Mouse (Mus musculus) layer of hippocampus, adult 8-10 months (tissue): Measurements from ENCODE around the gene Ndufs6. TPM values are rescaled to one million over a fixed set of nuclear protein-coding genes. Genes with fewer than 3 reads are reported as not detected.

Experiments
- DNase-seq, 2 experiments: peaks; one replicate each; pipeline ENCODE4 v3.0.0; 2022; ENCODE audit warnings: low spot score in 2 of 2
- total RNA-seq, 4 experiments: library from RNA; stranded (reverse); gene quantifications; 2 replicates each; pipeline ENCODE4 v1.2.4; 2022

Gene Ndufs6
- total RNA-seq, 4 experiments from 2014 or later: 155 to 181 (median 165) TPM

DNA sequence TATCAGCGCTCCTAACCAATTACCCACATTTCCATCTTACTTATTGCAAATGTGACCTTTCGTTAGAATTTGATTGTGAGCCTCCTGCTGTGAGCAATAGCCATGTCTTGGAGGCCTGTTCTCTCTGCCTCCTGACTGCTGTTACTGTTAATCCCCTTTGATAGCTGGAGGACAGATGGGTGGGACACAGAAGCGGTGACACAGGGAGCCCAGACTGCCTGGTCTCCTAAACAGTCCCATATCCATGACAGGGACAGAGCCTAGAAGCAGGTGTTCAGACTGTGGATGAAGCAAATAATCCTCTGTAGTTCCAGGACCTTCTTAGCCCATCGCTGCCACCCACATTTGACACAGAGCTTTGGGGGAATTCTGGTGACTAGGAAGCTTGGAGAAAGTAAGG lies 21.9 kb downstream of the Ndufs6 start:
- DNase-seq: no peak

DNA sequence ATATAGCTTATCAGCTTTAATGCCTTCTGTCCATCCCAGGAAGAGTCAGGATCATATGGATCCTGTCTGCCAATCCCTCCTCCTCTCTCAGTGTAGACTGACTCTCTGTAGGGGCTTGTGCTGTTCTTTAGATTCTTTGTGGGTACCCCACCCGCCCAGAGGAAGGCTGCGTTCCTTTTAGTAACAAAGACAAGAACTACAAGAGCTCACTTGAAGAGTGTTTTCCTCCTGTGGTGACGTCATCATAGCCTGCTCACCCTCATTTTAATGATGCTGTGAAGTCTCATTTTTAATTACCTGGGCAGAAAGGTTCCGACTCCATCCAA lies 22.3 kb downstream of the Ndufs6 start:
- no peak for DNase-seq

DNA sequence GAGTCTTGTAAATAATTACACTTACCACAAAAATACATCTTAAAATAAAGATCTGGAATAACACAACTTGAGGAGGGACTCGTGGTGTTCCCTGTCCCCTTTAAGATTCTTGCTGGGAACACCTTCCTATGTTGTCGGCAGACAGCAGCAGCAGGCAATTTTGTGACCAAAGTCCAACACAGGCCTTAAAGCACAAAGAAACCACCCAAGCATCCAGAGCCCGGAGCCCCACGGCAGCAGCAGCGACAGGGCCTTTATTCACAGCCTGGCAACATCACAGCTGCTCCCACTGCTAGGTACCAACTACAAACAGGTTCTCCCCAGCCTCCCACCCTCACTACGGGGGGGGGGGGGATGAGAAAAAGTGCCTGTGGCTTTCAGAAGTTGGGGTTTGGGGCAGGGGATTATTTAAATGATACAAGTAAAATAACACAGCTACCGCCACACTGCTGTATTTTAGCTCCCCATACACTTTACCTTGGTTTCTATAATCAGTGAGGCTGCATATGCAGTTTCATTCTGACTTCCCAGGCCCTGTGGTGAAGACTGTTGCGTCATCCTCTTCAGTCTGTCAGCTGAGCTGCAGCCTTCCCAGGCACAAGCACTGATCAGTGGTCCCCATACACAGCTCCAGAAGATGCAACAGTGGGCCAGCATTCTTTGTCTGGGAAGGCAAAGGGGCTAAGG lies 22.8 kb downstream of the Ndufs6 start:
- no peak for DNase-seq

DNA sequence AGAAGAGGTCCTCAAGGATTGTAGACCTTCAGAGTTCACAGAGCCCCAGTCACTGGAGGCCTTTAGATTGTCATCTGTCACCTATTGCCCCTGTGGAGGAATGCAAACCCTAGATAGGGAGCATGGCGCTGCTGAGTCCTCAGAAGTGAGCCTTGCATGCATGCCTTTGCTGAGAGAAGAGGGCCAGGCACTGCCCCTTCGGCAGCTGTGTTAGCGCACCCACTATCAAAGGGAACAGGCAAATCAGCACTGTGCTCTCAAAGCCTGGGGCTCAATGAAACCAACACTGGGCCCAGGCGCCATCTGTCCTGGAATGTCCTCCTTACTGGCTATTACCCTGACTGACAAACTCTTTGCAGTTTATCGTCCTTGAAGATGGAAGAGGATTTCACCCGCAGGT lies 23.6 kb downstream of the Ndufs6 start:
- DNase-seq: no peak

DNA sequence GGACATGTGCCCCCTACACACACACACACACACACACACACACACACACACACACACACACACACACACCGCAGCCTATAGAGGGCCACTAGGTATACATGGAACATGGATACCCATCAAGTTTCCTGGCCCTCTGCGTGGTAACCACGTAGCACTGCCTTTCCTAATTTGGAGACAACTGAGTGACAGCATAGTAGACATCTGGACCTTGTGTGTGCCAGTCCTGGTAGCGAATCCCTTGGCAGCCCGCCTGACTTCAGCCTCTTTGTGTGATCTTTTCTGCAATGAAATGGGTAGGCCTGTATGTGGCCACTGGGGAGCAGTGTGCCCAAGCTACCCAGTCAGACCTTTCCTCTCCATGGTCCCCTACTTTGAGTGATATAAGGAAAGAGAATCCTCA lies 29.0 kb downstream of the Ndufs6 start:
- no peak for DNase-seq

DNA sequence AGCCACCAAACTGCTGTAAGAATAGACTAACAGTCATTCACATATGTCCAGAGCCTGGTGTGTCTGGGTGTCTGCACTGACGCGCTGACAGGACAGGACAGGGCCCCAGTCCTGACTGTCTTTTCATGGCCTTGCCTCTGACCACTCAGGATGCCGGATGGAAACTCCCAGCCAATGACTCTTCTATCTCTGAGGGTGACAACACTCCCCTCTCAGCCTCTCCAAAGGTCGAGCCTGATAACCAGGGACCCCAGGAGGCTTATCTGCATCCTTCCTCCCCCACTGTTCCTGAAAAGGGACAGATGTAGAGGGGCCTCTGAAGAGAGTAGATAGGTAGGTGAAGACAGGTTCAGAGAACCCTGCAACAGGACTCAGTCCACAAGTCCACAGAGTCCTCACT lies 29.6 kb downstream of the Ndufs6 start:
- no peak for DNase-seq

DNA sequence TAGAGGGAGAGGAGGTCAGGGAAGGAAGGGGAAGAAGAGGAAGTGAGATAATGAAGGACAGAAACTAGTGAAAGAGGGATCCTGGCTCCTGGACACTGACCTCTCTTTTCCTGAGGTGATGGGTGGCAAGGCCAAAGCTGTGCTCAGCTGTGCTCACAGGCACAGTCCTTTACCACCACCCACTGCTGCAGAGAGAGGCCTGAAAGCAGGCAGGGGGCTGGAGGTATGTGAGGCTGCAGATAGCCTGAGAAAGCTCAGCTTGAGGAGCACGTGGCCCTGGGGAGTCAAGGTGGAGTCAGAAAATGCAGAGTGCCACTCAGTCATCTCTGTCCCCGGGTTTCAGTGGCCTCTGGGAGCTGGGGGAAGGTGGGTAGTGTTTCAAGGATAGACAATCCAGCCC lies 37.2 kb downstream of the Ndufs6 start:
- DNase-seq: no peak

DNA sequence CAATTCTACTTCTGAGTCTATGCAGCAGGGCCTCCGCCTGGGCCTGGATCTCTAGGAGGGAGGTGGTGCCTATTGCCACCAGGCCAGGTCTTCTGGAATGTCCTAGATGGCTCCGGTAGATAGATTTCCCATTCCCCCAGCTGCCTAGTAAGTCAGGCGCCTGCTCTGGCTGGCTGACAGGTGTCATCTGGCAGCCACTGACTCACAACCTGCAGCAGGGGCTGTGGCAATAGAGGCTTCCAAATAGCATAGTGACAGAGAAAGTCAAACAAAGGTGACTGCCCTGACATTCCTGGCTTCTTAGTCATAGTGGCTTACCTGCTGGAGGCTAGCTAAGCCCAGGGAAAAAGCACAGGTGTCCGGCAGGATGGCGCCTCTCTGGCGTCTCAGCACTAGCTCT lies 38.1 kb downstream of the Ndufs6 start:
- DNase-seq: no peak

DNA sequence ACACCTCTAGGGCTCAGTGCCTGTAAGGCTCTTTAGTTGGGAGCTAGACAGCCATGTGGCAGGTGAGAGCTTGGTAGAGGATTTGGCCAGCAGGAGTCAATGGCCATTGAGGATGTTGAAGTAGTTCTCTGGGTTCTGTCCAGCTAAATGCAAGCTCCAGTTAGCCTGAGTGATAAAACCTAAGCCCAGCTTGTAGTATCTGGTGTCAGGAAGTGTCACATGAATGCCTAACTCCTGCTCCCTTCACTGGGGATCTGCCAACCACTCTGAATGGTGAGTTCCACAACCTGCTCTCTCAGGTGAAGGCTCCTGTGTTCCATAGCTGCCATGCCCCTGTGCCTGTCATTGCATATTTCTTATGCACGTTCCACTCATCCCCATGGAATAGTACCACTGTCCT lies 44.8 kb downstream of the Ndufs6 start:
- no peak for DNase-seq

DNA sequence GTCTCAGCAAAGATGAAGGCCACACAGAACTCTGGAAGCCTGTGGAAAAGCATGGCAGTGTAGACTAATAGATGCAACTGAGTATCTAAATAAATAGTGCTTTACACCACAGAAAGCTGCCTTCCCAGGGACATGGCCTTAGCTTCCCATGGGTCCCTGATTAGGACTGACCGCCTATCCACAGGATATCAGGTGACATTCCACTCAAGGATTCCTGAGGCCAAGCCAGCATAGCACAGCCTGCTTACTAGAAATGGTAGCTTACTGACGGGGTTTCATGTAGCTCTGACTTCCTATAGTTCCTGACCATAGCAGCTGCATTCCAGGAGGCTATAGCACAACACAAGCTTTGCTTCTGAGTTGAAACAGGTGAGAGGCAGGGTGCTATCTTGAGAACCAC lies 45.9 kb downstream of the Ndufs6 start:
- DNase-seq: no peak

DNA sequence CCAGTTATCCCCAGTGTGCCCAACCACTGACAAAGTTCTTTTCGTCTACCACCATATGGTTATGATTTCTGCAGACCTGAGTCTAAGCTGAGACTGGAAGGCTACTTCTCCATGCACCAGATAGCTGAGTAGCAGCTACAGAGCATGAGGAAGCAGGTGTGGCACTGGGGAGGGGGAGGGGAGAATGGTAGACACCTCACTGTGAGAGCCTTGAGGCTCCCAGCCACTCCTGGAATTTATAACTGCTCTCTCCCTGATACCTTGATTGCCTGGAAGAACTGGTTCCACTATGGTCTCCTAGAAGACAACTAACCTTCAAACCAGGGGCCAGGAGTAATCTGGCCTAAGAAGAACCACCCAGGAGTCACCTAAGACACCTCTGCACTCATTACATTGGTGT lies 49.1 kb downstream of the Ndufs6 start:
- no peak for DNase-seq

DNA sequence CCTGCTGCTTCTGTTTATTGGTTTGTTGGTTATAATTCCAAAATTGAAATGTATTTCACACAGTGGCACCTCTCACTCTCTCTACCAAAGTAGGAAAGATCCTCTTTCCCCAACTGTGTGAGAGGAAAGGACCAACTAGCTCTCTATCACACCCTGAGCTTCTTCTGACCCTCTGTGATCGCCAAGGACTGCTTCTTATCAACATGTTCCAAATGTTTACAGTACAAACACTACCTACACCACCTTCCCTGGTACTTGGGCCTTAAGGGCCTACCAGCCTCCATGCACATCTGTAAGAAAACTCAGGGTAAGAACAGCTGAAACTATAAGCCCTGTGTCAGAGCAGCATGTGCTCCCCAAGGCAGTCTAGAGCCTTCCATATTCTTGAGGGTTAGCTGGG lies 50.5 kb downstream of the Ndufs6 start:
- no peak for DNase-seq

DNA sequence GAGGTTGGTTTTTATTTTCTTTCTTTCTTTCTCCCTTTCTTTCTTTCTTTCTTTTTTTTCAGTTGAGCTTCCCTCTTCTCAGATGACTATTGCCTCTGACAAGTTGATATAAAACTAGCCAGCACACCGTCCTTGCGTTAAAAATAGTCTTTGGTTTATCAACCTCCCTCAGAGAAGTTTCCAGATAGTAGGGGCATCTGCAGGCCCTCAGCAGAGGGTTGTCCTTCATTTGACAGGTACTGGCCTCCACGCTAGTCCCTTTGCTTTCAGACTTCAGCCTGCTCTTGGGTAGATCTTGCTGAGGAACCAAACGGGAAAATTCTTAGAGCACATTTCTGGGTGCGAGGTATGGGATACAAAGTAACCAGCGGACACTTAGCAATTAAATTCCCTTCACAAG lies 51.0 kb downstream of the Ndufs6 start:
- no peak for DNase-seq

DNA sequence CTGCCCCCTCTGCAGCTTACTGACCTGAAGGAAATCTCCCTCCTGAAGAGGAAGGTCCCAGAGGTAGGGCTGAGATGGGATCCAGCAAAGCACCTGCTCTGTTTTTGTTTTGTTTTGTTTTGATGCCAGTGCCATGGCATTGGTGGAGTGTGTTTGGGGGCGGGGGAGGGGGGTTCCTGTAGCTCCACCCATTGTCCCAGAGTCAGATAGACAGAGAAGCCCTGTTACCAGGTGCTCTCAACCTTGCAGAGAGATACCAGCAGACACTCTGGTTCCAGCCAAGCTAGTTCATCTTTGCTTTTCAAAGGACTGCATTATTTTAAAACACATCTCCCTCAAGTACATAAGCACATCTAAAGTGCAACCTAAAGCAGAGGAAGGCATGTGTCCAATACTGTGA lies 54.8 kb downstream of the Ndufs6 start:
- DNase-seq: no peak

DNA sequence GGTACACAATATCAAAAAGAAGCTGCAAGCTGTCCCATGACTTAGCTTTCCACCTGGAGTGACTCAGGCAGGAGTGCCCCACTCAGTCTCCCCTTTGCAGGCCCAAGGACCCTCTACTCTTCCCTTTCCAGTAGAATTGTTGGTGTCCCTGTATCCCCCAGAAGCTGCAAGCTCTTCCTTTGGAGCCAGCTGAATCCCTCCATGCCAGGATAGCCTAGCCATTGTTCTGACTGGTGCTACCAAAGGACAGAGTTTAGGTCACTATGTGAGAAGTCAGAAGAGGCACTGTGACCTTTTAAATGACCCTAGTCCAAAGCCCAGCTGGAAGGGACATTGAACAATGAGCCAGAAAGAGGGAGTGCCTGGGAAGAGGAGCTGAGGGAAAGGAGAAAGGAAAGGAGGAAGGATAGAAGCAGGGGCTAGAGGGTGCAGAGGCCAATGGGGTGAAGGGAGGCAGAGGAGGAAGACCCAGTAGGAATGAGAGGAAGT lies 55.5 kb downstream of the Ndufs6 start:
- no peak for DNase-seq

DNA sequence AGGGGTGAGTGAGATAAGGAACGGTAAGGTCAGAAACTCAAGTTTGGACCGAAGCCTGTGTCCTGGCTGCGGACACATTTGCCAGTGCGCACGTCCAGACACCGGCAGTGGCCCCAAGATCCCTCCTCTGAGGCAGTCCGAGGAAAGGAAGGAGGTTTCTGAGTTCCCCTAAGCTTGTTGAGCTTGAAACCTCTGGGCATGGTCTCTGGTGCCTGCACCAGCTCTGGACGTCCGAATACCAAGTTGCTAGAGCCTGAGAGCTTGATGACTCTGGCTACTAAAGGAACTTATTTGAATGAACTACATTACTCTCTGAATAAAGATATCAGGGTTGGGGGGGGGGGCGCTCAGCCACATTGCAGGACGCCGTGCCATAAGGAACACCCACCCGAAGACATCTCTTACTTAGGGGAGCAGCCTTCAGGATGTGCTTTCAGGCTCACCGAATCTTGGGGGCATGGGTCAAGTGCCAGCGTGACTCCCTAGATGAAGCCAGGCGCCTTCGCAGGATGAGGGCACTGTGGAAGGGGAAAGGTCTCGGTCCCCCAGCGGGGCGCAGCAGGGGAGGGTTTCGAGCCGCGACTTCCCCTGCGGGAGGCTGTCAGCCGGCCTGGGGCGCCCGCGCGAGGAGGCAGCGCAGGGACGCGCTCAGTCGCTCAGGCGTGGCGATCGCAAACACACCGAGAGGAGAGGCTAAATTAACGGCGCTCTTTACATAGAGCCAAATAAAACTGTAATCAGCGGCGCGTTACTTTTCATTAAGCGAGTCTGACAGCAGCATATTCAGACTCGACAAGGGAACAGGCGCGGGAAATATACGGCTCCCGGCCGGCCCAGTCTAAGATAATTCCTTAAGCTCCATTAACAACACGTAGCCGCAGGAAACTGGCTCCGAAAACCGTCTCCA lies 56.8 kb downstream of the Ndufs6 start:
- DNase-seq: no peak

DNA sequence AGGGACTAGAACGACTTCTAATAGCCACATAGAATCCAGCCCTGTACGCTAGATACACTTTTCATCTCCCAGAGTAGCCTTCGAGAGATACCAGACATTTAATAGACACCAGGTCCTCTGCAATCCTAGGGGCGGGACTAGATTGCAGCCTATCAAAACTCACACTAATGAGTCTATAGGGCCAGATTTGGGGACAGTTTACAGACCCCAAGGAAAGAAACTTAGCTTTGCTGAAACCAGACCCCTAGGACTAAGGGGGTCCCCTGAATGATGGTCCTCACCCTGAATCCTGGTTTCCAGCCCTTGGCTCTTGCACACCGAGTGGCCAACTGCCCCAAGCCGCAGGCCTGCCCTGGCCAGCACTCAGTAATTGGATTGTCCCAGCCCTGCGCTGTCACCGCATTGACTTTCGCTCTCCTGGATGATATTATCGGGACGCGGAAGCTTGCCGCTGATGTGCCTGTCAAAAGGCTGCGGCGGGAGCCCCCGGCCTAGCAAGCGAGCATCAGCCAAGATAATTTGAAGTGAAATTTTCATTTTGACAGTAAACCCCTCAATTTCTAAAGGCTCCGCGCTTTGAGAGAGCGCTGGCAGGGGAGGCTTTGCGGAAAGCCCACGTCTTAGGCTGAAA lies 57.8 kb downstream of the Ndufs6 start:
- no peak for DNase-seq

DNA sequence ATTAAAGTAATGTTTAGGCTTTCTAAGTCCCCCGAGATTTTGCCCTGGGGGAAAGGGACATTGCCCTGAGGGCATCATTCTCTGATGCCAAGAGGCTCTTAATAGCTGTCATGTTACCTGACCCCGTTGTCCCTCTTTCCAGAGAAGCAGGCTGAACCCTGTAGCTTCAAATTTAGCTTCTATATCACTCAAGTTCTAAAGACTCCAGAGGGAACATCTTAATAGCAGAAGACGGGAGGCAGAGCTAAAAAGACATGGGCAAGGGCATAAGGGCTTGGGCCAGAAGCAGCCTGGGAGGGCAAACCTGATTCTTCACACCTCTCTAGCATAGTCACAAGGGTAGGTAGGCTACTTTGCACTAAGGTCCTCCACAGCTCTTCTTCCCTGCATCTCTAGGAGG lies 58.5 kb downstream of the Ndufs6 start:
- no peak for DNase-seq
